Mouse (Mus musculus): ENCODE measurements around the gene Rras. TPM values are rescaled to one million over a fixed set of nuclear protein-coding genes. Genes with fewer than 3 reads are reported as not detected.
"Not testable (repeated sequence)": the region's sequence is repeated elsewhere in the genome, so short reads cannot be mapped to it uniquely, and the experiment has no call there.

Rras gene
- polyA plus RNA-seq, 1 experiment from 2014 or later: 27.5 TPM

DNA sequence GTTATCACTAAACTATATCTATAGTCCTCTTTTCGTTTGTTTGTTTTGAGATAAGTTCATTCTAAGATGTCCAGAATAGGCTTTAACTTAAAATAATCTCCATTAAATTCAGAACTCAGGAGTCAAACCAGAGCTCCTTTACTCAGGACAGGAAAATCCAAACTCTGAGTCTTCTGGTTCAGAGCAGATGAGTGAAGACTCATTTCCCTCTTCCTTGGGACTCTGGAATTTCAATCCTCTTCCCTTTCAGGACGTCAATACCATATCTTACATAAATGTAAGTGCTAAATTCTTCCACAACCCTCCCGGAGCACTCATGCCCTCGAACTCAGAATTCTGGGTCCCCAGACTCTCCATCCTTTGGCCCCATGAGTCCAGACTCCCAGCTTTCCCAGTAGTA is 1.0 kb upstream of the Rras start:
- Histone ChIP-seq H3K9me3 (no peaks in the 10 kb centered on the region), H3K27ac (peak overlapping the region; percentile 96), H3K36me3 (peaks cover 24% of the 10 kb centered on the region), H3K4me3 (peak overlapping the region; percentile 93), H3K9ac (peak overlapping the region; percentile 61), H3K4me1 (peaks cover 34% of the 10 kb centered on the region), H3K4me2 (replicated peaks) (peak overlapping the region; percentile 81), H3K27me3 (0 out of 2 replicates have a peak, but pooled peaks cover 6% of the 10 kb centered on the region)
- no peak for ATAC-seq (ENCODE audit: low FRiP score, low read depth)
- 3% methylated on average over 4 of the region's 4 CpGs for WGBS

DNA sequence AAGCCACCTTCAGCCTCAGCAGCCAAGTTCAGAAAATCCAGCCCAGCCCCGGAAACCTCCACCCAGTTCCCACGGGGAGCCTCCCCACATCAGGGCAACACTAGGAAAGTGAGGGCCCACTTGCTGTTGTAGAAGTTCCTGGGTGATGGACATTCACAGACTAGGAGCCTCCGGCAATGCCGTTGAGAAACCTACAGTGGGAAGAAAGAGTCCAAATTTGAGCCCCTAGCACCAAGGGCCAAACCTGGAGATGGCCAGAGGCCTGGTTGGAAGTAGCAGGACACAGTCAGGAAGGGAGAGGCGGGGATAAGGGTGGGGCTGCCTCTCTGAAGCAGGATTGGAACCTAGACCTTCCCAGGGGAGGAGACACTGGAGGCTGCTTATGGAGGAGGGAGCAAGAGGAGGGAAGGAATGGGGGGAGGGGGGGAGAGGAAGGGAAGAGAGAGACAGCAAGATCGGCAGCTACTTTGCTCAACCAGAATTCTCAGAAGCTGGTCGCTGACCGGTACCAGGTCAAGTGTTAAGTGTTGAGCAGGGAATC is 1.3 kb downstream of the Rras start:
- 0 out of 2 replicates have a peak overlapping the region, but pooled peaks have one; percentile 28 for H3K27ac ChIP-seq
- peaks cover 30% of the 10 kb centered on the region for H3K4me1 ChIP-seq
- no peaks in the 10 kb centered on the region for H3K9me3 ChIP-seq
- H3K4me2 ChIP-seq (replicated peaks): peak overlapping the region; percentile 81
- 0 out of 2 replicates have a peak, but pooled peaks cover 6% of the 10 kb centered on the region for H3K27me3 ChIP-seq
- peaks cover under 1% of the 10 kb centered on the region; the same call in 1 of the 2 replicates for H3K36me3 ChIP-seq
- H3K4me3 ChIP-seq: peak overlapping the region; percentile 93; the same call in 1 of the 2 replicates
- ATAC-seq (ENCODE audit: low FRiP score, low read depth): no peak
- no peak overlapping the region for H3K9ac ChIP-seq
- 35% methylated on average over 8 of the region's 8 CpGs for WGBS

DNA sequence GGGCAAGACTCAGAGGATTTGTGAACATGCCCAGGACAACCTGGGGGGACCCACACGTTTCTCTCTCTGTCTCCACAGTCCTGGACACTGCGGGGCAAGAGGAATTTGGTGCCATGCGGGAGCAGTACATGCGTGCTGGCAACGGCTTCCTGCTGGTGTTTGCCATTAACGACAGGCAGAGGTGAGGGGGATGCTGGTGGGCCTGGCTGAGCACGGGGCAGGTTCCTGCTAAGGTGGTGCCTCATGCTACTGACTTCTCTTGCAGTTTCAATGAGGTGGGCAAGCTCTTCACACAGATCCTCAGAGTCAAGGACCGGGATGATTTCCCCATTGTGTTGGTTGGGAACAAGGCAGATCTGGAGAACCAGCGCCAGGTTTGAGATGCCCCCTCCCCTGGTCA is 2.5 kb downstream of the Rras start:
- H3K27me3 ChIP-seq: 0 out of 2 replicates have a peak, but pooled peaks cover 6% of the 10 kb centered on the region
- H3K36me3 ChIP-seq: no peaks in the 10 kb centered on the region
- WGBS: 61% methylated on average over 9 of the region's 9 CpGs
- no peak overlapping the region for H3K4me2 ChIP-seq (replicated peaks)
- H3K9me3 ChIP-seq: no peaks in the 10 kb centered on the region
- 0 out of 2 replicates have a peak overlapping the region, but pooled peaks have one; percentile 39 for H3K9ac ChIP-seq
- H3K4me3 ChIP-seq: no peak overlapping the region
- peaks cover 19% of the 10 kb centered on the region for H3K4me1 ChIP-seq
- no peak for ATAC-seq (ENCODE audit: low FRiP score, low read depth)
- no peak overlapping the region for H3K27ac ChIP-seq

DNA sequence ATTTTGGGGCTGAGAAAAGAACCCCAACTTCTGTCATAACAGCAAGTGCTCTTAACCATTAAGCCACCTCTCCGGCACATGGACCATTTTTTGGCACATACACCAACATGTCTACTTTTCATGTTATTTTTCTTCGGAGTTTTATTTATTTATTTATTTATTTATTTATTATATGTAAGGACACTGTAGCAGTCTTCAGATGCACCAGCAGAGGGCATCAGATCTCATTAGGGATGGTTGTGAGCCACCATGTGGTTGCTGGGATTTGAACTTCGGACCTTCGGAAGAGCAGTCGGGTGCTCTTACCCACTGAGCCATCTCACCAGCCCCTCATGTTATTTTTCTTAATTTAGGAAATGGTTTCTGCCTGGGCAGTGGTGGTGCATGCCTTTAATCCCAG is 6.0 kb downstream of the Rras start:
- H3K4me3 ChIP-seq; H3K27me3 ChIP-seq; H3K4me2 ChIP-seq (replicated peaks); H3K9ac ChIP-seq; H3K9me3 ChIP-seq; H3K27ac ChIP-seq; ATAC-seq (ENCODE audit: low FRiP score, low read depth): not testable (repeated sequence)
- Histone ChIP-seq H3K36me3 (peaks cover 23% of the 10 kb centered on the region), H3K4me1 (peaks cover 13% of the 10 kb centered on the region)
- WGBS: 85% methylated on average over 5 of the region's 5 CpGs

DNA sequence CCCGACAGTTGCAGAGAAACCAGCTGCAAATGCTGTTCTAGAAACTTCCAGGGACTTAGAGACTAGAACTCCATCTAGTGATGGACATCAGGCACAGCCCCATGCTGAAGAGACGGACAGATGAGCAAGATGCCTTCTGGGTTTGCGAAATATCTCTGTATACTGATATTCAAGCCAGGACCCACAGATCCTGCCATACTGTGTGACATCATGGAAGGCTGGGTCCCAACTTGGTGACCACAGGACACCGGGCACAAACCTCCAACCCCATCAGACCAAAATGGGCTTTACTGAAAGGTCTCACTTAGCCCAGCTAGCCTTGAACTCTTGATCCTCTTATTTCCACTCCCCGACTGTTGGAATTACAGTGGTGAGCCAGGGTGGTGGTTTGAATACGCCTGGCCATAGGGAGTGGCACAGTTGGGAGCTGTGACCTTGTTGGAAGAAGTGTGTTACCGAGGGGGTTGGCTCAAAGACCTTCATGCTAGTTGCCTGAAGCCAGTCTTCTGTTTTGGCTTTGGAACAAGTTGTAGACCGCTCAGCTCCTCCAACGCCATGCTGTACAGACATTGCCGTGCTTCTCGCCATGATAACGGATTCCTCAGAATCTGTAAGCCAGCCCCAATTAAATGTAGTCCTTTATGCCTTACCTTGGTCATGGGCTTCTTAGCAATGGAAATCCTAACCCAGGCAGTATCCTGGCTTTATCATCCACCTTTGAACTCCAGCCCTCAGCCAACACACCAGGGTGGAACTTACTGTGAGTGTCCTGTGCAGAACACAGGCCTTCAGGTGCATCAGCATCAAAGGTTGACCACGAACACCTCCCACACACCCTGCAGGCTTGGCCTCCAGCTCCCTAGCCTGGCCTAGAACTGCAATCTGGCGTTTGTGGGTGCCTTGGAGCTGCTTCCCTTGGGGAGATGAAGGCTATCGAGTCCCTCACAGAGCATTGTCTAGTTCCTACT is 6.8 kb downstream of the Rras start:
- no peak overlapping the region for H3K4me2 ChIP-seq (replicated peaks)
- peaks cover 5% of the 10 kb centered on the region for H3K4me1 ChIP-seq
- no peak for ATAC-seq (ENCODE audit: low FRiP score, low read depth)
- H3K4me3 ChIP-seq: no peak overlapping the region
- H3K27ac ChIP-seq: no peak overlapping the region
- H3K36me3 ChIP-seq: peaks cover 32% of the 10 kb centered on the region
- WGBS: 88% methylated on average over 15 of the region's 15 CpGs
- no peaks in the 10 kb centered on the region for H3K9me3 ChIP-seq
- H3K9ac ChIP-seq: no peak overlapping the region
- H3K27me3 ChIP-seq: 0 out of 2 replicates have a peak, but pooled peaks cover 6% of the 10 kb centered on the region

DNA sequence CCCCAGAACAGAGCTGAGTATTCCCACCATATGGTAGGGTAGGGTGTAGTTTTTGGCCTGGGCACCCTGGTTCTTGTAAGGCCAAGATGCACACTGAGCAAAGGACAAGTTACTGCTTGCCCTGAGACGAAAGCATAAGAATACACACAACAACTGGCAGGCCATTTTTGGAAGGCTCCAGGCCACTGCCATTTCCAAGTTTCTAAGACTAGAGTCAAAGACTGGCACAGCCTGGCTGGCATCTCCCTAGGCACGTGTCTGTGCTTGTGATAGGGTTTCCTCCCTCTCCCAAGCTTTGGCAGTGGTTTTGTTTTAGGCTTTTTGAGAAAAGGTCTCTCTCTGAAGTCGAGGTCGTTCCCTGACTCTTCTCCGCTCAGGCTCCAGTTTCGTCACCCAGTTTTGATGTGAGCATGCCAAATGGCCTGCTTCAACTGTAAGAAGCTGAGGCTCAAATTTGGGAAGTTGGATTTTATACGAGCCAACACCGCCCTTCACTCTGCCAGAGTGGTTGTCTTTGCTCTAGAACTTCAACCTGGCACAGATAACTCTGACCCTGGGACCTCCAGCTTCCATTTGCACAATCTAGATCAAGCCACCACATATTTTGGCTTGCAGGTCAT is 8.0 kb downstream of the Rras start:
- 74% methylated on average over 8 of the region's 8 CpGs for WGBS
- Histone ChIP-seq H3K4me3 (no peak overlapping the region), H3K27me3 (0 out of 2 replicates have a peak, but pooled peaks cover 4% of the 10 kb centered on the region), H3K9me3 (no peaks in the 10 kb centered on the region), H3K4me1 (peaks cover 5% of the 10 kb centered on the region), H3K27ac (peak overlapping the region; percentile 52; the same call in 1 of the 2 replicates), H3K9ac (no peak overlapping the region), H3K4me2 (replicated peaks) (no peak overlapping the region), H3K36me3 (peaks cover 43% of the 10 kb centered on the region)
- no peak for ATAC-seq (ENCODE audit: low FRiP score, low read depth)

DNA sequence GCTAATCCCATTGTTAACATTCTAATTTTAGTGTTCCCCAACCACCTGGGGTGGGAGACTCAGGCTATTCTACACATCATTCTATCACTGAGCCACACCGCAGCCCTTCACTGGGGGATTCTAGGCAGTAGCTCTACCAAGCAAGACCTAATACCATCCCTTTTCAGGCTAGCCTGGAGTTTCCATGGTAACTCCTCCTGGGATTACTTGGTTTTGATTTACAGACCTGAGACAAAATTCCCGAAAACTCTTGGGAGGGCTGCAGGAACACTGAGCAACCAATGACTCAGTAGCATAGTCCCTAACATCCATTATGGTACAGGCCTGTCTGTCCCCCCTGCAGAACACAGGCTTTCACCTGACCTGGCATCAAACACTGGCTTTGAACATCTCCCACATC is 8.5 kb downstream of the Rras start:
- 55% methylated on average over 2 of the region's 2 CpGs for WGBS

DNA sequence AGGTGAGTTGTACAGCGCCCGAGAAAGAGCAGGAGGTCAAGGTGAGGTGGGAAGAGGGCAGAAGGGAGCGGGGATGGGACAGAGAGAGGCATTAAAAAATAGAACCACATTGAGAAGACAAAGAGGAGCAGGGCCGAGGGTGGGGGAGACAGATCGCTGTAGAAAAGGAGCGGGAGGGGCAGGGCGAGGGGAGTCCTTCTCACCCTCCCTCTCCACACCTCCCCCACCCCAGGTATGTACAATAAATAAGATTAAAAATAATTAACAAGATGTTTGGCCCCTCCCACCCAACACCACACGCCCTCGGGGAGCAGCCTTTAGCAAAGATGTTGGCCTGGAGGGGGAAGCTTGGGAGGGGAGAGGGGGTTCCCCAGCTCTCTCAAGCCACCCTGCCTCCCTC is 10.0 kb downstream of the Rras start:
- Histone ChIP-seq H3K4me2 (replicated peaks) (no peak overlapping the region), H3K36me3 (peaks cover 64% of the 10 kb centered on the region), H3K27ac (no peak overlapping the region), H3K27me3 (no peaks in the 10 kb centered on the region), H3K9ac (no peak overlapping the region), H3K9me3 (no peaks in the 10 kb centered on the region), H3K4me3 (no peak overlapping the region), H3K4me1 (peaks cover 5% of the 10 kb centered on the region)
- WGBS: 99% methylated on average over 9 of the region's 9 CpGs
- ATAC-seq (ENCODE audit: low FRiP score, low read depth): no peak

More for the DNA sequence above, 8.5 kb downstream of the Rras start:
- Histone ChIP-seq H3K27me3 (no peaks in the 10 kb centered on the region), H3K9me3 (no peaks in the 10 kb centered on the region), H3K9ac (no peak overlapping the region), H3K36me3 (peaks cover 49% of the 10 kb centered on the region), H3K4me1 (peaks cover 5% of the 10 kb centered on the region), H3K4me3 (no peak overlapping the region), H3K4me2 (replicated peaks) (no peak overlapping the region), H3K27ac (no peak overlapping the region)
- ATAC-seq (ENCODE audit: low FRiP score, low read depth): no peak

DNA sequence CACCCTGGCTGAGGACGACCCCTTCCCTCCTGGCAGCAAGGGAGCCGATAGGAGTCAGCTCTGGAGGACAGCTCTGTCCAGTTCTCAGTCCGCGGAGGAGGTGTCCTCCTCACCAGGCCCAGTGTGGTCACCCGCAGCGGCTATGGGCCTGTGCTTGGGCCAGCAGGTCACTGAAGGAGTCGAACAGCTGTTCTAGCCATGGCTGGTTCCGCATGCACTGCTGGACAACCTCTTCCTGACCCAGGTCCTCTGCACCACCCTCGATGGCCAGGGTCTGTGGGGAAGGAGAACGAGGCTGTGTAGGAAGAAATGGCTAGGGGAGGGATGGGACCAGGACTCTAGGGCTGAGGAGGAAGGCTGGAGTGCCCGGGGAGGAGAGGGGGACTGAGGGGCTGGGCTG is 10.6 kb downstream of the Rras start:
- Histone ChIP-seq H3K36me3 (peaks cover 70% of the 10 kb centered on the region), H3K4me1 (peaks cover 5% of the 10 kb centered on the region), H3K9me3 (no peaks in the 10 kb centered on the region), H3K4me2 (replicated peaks) (no peak overlapping the region), H3K27ac (no peak overlapping the region), H3K4me3 (no peak overlapping the region), H3K9ac (no peak overlapping the region), H3K27me3 (no peaks in the 10 kb centered on the region)
- no peak for ATAC-seq (ENCODE audit: low FRiP score, low read depth)
- 92% methylated on average over 11 of the region's 11 CpGs for WGBS

DNA sequence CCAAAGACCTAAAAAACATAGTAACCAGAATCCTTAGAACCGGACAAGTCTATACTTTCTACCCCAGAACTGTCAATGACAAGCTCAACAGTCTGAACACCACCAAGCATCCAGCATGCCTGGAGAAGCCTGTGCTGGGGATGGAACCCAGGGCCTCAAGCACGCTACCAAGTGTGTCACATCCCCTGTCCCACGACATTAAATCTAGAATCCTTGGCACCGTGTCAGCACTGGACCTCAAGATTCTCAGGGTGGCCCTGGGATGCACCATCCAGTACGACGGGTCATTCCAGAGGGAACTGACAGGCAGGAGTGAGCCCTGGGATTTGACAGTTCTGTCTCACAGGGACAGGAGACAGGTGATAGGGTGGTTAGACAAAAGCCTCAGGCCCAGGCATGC is 12.2 kb downstream of the Rras start:
- no peaks in the 10 kb centered on the region for H3K27me3 ChIP-seq
- no peak overlapping the region for H3K27ac ChIP-seq
- H3K9me3 ChIP-seq: no peaks in the 10 kb centered on the region
- WGBS: 89% methylated on average over 6 of the region's 6 CpGs
- H3K36me3 ChIP-seq: peaks cover 86% of the 10 kb centered on the region
- no peak overlapping the region for H3K4me3 ChIP-seq
- no peak for ATAC-seq (ENCODE audit: low FRiP score, low read depth)
- peaks cover 5% of the 10 kb centered on the region for H3K4me1 ChIP-seq
- H3K9ac ChIP-seq: no peak overlapping the region
- no peak overlapping the region for H3K4me2 ChIP-seq (replicated peaks)

DNA sequence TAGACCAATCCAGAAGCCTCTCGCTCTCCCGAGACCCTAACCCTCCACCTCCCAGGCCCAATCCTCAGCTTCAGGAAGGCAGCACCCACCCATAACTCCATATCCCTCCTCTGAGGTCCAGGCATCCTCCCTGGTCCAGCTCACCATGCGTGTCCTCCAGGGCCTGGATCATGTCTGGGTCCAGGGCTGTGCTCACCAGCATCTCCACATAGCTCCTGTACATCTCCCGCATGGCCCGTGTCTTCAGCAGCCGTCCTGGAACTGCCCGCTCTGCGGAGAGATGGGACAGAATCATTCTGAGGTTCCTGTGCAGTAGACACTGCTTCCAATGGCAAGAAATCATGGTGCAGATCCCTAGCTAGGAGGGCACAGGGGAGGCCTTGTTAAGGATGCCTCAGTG is 13.1 kb downstream of the Rras start:
- Histone ChIP-seq H3K4me3 (no peak overlapping the region), H3K27ac (no peak overlapping the region), H3K36me3 (peaks cover 95% of the 10 kb centered on the region), H3K9ac (no peak overlapping the region), H3K4me1 (peaks cover 5% of the 10 kb centered on the region), H3K4me2 (replicated peaks) (no peak overlapping the region), H3K9me3 (no peaks in the 10 kb centered on the region), H3K27me3 (no peaks in the 10 kb centered on the region)
- WGBS: 94% methylated on average over 8 of the region's 8 CpGs
- ATAC-seq (ENCODE audit: low FRiP score, low read depth): no peak
